15 mouse cellular contexts compared by ENCODE assay signal in the genomic region with DNA sequence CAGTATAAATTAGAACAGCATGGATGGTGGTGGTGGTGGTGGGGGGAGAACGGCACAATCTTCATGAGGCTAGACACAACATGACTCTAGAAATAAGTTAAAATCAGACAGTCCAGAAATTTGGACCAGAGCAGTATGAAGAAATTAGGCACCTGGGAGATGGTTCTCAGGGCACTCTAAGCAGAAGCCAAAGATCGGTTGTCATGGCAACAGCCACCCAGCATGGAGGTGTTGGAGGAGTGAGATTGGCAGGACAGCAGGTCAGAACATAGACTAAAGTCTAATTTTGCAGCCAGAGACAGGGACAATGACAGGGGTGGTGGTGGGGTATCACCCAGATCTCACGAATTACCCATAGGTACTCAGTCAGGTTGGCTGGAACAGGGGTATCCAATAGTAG.
DNase-seq lines count a peak whose midpoint lies in the region; ATAC-seq lines count a peak whose summit lies in the region.
"Had no signal": no experiment of that assay in that cellular context is flagged by ENCODE, and none has a peak within 500 bp of the region (broad histone marks: within the 10 kb centered on the region; RNA-seq: fewer than 3 reads in every experiment).

No protein-coding gene starts in this region.

- peaks cover 79% of the 10 kb centered on the region for H3K4me1 ChIP-seq in neural tube, embryonic 13.5 days (replicated peaks)
- peaks cover 50% of the 10 kb centered on the region for H3K4me1 ChIP-seq in forebrain, embryonic 15.5 days
- peaks cover 80% of the 10 kb centered on the region for H3K4me1 ChIP-seq in midbrain, embryonic 10.5 days

- peak; percentile 10; the same call in 1 of the 2 replicates for ATAC-seq in neural tube, embryonic 13.5 days (ENCODE audit: low read depth)
- ATAC-seq in forebrain, embryonic 15.5 days (replicated peaks) = peak; percentile 10; the same call in 1 of the 2 replicates
- ATAC-seq in inflammation-experienced regulatory T-cells, adult 6 months = no peak
- ATAC-seq: CD4-positive, CD25-positive, alpha-beta regulatory T cell, adult 4 months had no signal

- no peak overlapping the region for H3K4me2 ChIP-seq in neural tube, embryonic 13.5 days
- H3K4me2 ChIP-seq in forebrain, embryonic 15.5 days (replicated peaks) = no peak overlapping the region
- H3K4me2 ChIP-seq: limb, embryonic 15.5 days; lung, embryonic 15.5 days; stomach, embryonic 15.5 days had no signal

- no peak for DNase-seq in neural tube, embryonic 10.5 days (ENCODE audit: extremely low spot score, low spot score)
- DNase-seq in midbrain, embryonic 10.5 days (ENCODE audit: low spot score) = no peak
- no peak for DNase-seq in frontal cortex, postnatal 36 days (ENCODE audit: low spot score in 2 of 2)
- DNase-seq in right cerebral cortex, postnatal 25 days = no peak
- DNase-seq: gastrocnemius, postnatal 14 days; thymus, postnatal 36 days had no signal

- 0 out of 2 replicates have a peak overlapping the region, but pooled peaks have one; percentile 56 for H3K27ac ChIP-seq in neural tube, embryonic 13.5 days (replicated peaks)
- H3K27ac ChIP-seq in forebrain, embryonic 15.5 days (replicated peaks) = peak overlapping the region; percentile 58
- H3K27ac ChIP-seq in midbrain, embryonic 10.5 days (replicated peaks) = peak overlapping the region; percentile 69; the same call in 1 of the 2 replicates
- H3K27ac ChIP-seq: kidney, postnatal 0 days; limb, embryonic 15.5 days; lung, embryonic 15.5 days; stomach, embryonic 15.5 days had no signal

- no peak overlapping the region for H3K9ac ChIP-seq in neural tube, embryonic 13.5 days
- no peak overlapping the region for H3K9ac ChIP-seq in forebrain, embryonic 15.5 days (replicated peaks)
- H3K9ac ChIP-seq: limb, embryonic 15.5 days; lung, embryonic 15.5 days; stomach, embryonic 15.5 days had no signal

- no peaks in the 10 kb centered on the region for H3K9me3 ChIP-seq in neural tube, embryonic 13.5 days
- H3K9me3 ChIP-seq in forebrain, embryonic 15.5 days = no peaks in the 10 kb centered on the region
- no peaks in the 10 kb centered on the region for H3K9me3 ChIP-seq in midbrain, embryonic 10.5 days (replicated peaks)
- H3K9me3 ChIP-seq: limb, embryonic 15.5 days; lung, embryonic 15.5 days; stomach, embryonic 15.5 days had no signal

- WGBS in neural tube, embryonic 13.5 days = 55% methylated on average over 3 of the region's 3 CpGs
- WGBS in forebrain, embryonic 15.5 days = 40% methylated on average over 3 of the region's 3 CpGs
- 52% methylated on average over 3 of the region's 3 CpGs for WGBS in midbrain, embryonic 10.5 days

- no peak overlapping the region for H3K4me3 ChIP-seq in neural tube, embryonic 13.5 days
- no peak overlapping the region for H3K4me3 ChIP-seq in forebrain, embryonic 15.5 days
- no peak overlapping the region for H3K4me3 ChIP-seq in midbrain, embryonic 10.5 days
- H3K4me3 ChIP-seq: erythroblast, embryonic 14.5 days; limb, embryonic 15.5 days; lung, embryonic 15.5 days; stomach, embryonic 15.5 days had no signal

- no peaks in the 10 kb centered on the region for H3K27me3 ChIP-seq in neural tube, embryonic 13.5 days
- no peaks in the 10 kb centered on the region for H3K27me3 ChIP-seq in forebrain, embryonic 15.5 days
- no peaks in the 10 kb centered on the region for H3K27me3 ChIP-seq in midbrain, embryonic 10.5 days (ENCODE audit: low read depth, poor library complexity, severe bottlenecking)
- H3K27me3 ChIP-seq: limb, embryonic 15.5 days; lung, embryonic 15.5 days; stomach, embryonic 15.5 days had no signal

- no peaks in the 10 kb centered on the region for H3K36me3 ChIP-seq in neural tube, embryonic 13.5 days
- no peaks in the 10 kb centered on the region for H3K36me3 ChIP-seq in forebrain, embryonic 15.5 days
- peaks cover 2% of the 10 kb centered on the region; the same call in 1 of the 2 replicates for H3K36me3 ChIP-seq in midbrain, embryonic 10.5 days
- H3K36me3 ChIP-seq: limb, embryonic 15.5 days; lung, embryonic 15.5 days; stomach, embryonic 15.5 days had no signal
